Comparison of ENCODE assay signal across 9 mouse cellular contexts in the genomic region with DNA sequence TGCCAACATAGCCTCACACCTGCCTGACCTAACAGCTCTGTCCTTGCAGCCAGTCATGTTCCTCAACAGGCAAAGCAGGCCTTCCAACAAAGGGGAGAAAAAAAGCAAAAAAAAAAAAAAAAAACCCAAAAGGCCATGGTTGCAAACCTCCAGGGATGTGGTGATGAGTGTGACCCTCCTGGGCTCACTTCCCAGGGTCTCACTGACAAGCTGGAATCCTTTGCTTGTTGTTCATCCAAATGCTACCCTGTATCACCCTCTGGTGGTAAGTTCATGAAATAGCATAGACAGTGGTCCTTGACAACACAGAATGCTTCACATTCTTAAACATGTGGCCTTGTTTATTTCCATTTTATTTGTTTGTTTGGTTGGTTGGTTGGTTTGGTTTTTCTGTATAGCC.
DNase-seq lines count a peak whose midpoint lies in the region; ATAC-seq and TF ChIP-seq lines count a peak whose summit lies in the region.
"Had no signal": no experiment of that assay in that cellular context is flagged by ENCODE, and none has a peak within 500 bp of the region (broad histone marks: within the 10 kb centered on the region; RNA-seq: fewer than 3 reads in every experiment).

No protein-coding gene starts in this region.

- no peaks in the 10 kb centered on the region for H3K79me2 ChIP-seq in C2C12 (ENCODE audit: control insufficient read depth, insufficient read depth)

- H3K4me3 ChIP-seq in C2C12 (ENCODE audit: insufficient read depth, poor library complexity, severe bottlenecking), result no peak overlapping the region
- H3K4me3 ChIP-seq in hindbrain, embryonic 16.5 days (ENCODE audit: low read length), result no peak overlapping the region
- no peak overlapping the region for H3K4me3 ChIP-seq in thymus, adult 2 months (ENCODE audit: control insufficient read depth, insufficient read depth, low read length)
- H3K4me3 ChIP-seq: limb, embryonic 15.5 days had no signal

- no peak overlapping the region for H3K27ac ChIP-seq in hindbrain, embryonic 16.5 days (ENCODE audit: low read depth, low read length)
- no peak overlapping the region for H3K27ac ChIP-seq in thymus, adult 2 months (ENCODE audit: control insufficient read depth, insufficient read depth, low read length)
- H3K27ac ChIP-seq: limb, embryonic 15.5 days had no signal

- TF ChIP-seq CTCF in C2C12 (IDR thresholded peaks at IDR 0.05; ENCODE audit: control insufficient read depth, insufficient read depth, insufficient read length), result peak; percentile 8
- TF ChIP-seq CTCF in brain, embryonic 14.5 days (IDR thresholded peaks at IDR 0.05; ENCODE audit: borderline replicate concordance, extremely low read depth, insufficient read depth, insufficient read length), result peak; percentile 76; the same call in 1 of the 2 replicates
- TF ChIP-seq CTCF in thymus, adult 2 months (IDR thresholded peaks at IDR 0.05; ENCODE audit: borderline replicate concordance, control insufficient read depth, extremely low read depth, insufficient read depth, low read length, poor library complexity), result no peak

- no peaks in the 10 kb centered on the region for H3K9me3 ChIP-seq in hindbrain, embryonic 16.5 days (ENCODE audit: control insufficient read depth, low read length)
- H3K9me3 ChIP-seq: limb, embryonic 15.5 days had no signal

- TF ChIP-seq POLR2A in brain, embryonic 14.5 days (IDR thresholded peaks at IDR 0.05; ENCODE audit: borderline replicate concordance, extremely low read depth, insufficient read depth, insufficient read length, poor library complexity, severe bottlenecking), result no peak
- no peak for TF ChIP-seq POLR2A in thymus, adult 2 months (IDR thresholded peaks at IDR 0.05; ENCODE audit: control insufficient read depth, extremely low read depth, insufficient read depth, low read length, poor library complexity)

- ATAC-seq in hindbrain, embryonic 16.5 days, result peak; percentile 67

- DNase-seq in heart, postnatal 4 days, result peak; percentile 37
- DNase-seq in heart, postnatal 25 days (ENCODE audit: low spot score), result no peak
- DNase-seq in brain, embryonic 14.5 days (ENCODE audit: low read depth), result peak; percentile 90
- DNase-seq in retina, adult 2 months (ENCODE audit: low read depth, low spot score), result peak; percentile 18
- DNase-seq in thymus, postnatal 14 days, result no peak
- DNase-seq in thymus, adult 2 months, result no peak

- intact Hi-C loops in heart, postnatal 25 days (cut with DNase I), result loop anchor here (1.0 kb wide), 1 partner anchor 59 kb away; no protein-coding TSS in a partner anchor

- no peaks in the 10 kb centered on the region for H3K4me1 ChIP-seq in hindbrain, embryonic 16.5 days (ENCODE audit: control insufficient read depth, insufficient read depth, low read depth, low read length)
- no peaks in the 10 kb centered on the region for H3K4me1 ChIP-seq in thymus, adult 2 months (replicated peaks; ENCODE audit: control insufficient read depth, insufficient read depth, low read length)
- H3K4me1 ChIP-seq: limb, embryonic 15.5 days had no signal

- no peak overlapping the region for H3ac ChIP-seq in C2C12 (ENCODE audit: control insufficient read depth, insufficient read length, low read depth)

- no peaks in the 10 kb centered on the region for H3K79me3 ChIP-seq in C2C12 (ENCODE audit: low read depth)

- no peak overlapping the region for H3K4me2 ChIP-seq in hindbrain, embryonic 16.5 days (ENCODE audit: low read length)
- H3K4me2 ChIP-seq: limb, embryonic 15.5 days had no signal

- no peak overlapping the region for H3K9ac ChIP-seq in hindbrain, embryonic 16.5 days (ENCODE audit: low read depth, low read length)
- H3K9ac ChIP-seq: limb, embryonic 15.5 days had no signal

- H3K27me3 ChIP-seq in C2C12 (ENCODE audit: control insufficient read depth, insufficient read depth, insufficient read length), result no peaks in the 10 kb centered on the region
- H3K27me3 ChIP-seq in hindbrain, embryonic 16.5 days (replicated peaks; ENCODE audit: control insufficient read depth, insufficient read depth, low read length), result no peaks in the 10 kb centered on the region
- H3K27me3 ChIP-seq in thymus, adult 2 months (ENCODE audit: control insufficient read depth, insufficient read depth, low read length), result no peaks in the 10 kb centered on the region

- H3K36me3 ChIP-seq in C2C12 (ENCODE audit: control insufficient read depth, insufficient read depth), result no peaks in the 10 kb centered on the region
- no peaks in the 10 kb centered on the region for H3K36me3 ChIP-seq in hindbrain, embryonic 16.5 days (ENCODE audit: control insufficient read depth, insufficient read depth, low read length)
- H3K36me3 ChIP-seq in thymus, adult 2 months (ENCODE audit: control insufficient read depth, insufficient read depth, low read length), result no peaks in the 10 kb centered on the region
- H3K36me3 ChIP-seq: limb, embryonic 15.5 days had no signal

TF ChIP-seq in C2C12, 6 proteins besides CTCF, POLR2A, EP300 and RAD21:
- no peak for TF ChIP-seq MYOG (IDR thresholded peaks at IDR 0.05; ENCODE audit: control insufficient read depth, extremely low read depth, insufficient read length)
TF ChIP-seq in C2C12: peak in this region for 0.

Comparison
In these comparisons a context has a peak if more than half of its experiments do, and no peak if none do; other contexts are left out.
1. DNase-seq: peak in heart, postnatal 4 days (single experiment), brain, embryonic 14.5 days (single experiment) and retina, adult 2 months (single experiment); none in heart, postnatal 25 days (single experiment), thymus, postnatal 14 days (single experiment) and thymus, adult 2 months (single experiment).